Mouse (Mus musculus) adrenal gland, postnatal 14 days (tissue): ENCODE measurements around the gene Nt5dc1. TPM values are rescaled to one million over a fixed set of nuclear protein-coding genes. Genes with fewer than 3 reads are reported as not detected.
"Not testable (repeated sequence)": the region's sequence is repeated elsewhere in the genome, so short reads cannot be mapped to it uniquely, and the experiment has no call there.

ENCODE experiments used
- DNase-seq: peaks from one replicate; pipeline ENCODE4 v3.0.0; 2021; ENCODE audit warnings: mixed read lengths
- long read RNA-seq, 2 experiments: library from polyadenylated mRNA; stranded (forward); transcript quantifications; one replicate each; pipeline ENCODE4 v2.0.0; 2021
- total RNA-seq: library from RNA; stranded (reverse); gene quantifications from 2 replicates; pipeline ENCODE4 v1.2.3, GENCODE M21; 2021

Nt5dc1 gene
- total RNA-seq: 17.5 and 20.2 TPM in 2 replicates
- long read RNA-seq, experiment 1, transcript Nt5dc1-201 (12 exons, 2,743 nt): major isoform, 16 of 27 reads
- long read RNA-seq, experiment 1, partial matches to known transcripts: 0 of 27 reads
- long read RNA-seq, experiment 1, other reads (novel, unspliced or antisense): 6 of 27 reads
- long read RNA-seq, experiment 2, transcript Nt5dc1-201 (12 exons, 2,743 nt): major isoform, 7 of 16 reads
- long read RNA-seq, experiment 2, partial matches to known transcripts: 2 of 16 reads
- long read RNA-seq, experiment 2, other reads (novel, unspliced or antisense): 4 of 16 reads

DNA sequence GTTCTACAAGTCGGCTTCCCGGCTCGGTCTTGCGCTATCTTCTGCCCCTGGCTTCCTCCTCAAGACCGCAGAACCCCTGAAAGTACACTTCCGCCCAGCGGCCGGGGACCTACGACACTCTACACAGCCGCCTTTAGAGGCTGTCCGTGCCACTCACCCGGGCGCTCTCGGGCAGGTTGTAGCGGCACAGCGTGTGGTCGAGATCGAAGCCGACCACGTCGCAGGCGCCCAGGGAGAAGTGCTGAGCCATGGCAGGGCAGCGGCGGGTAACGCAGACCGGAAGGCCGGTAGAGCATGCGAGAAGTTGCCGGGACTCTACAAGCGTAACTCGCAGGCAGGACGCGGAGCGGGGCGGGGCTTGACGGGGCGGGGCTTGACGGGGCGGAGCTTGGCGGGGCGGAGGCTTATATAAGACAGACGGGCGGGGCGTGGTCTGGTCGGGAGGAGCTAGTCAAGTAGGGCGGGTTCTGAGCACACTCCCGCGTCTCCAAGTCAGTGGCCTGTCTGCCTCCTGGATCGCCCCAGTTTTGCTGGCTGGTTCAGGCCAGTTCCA is at the start of gene Nt5dc1:
Gene Nt5dc1, minus strand, starts transcription at position 349 of the 553 bp plus-strand sequence.
- DNase-seq: peak; percentile 98

DNA sequence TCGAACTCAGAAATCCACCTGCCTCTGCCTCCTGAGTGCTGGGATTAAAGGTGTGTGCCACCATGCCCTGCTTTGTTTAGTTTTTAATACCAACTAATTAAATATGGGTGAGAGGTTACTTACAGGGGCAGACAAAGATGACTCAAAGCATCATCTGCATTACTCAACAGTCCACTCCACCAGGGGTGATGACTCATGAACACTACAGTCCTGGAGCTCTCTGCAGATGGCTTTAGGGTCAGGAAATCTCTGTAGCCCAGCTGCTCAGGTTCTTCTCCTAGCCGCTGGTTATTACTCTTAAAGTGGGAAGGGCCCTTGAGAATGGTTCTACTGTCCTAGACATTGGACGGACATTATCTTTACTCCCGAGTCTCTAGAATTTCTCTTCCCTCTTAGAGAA is 46.0 kb upstream of the Nt5dc1 start:
- DNase-seq: no peak

DNA sequence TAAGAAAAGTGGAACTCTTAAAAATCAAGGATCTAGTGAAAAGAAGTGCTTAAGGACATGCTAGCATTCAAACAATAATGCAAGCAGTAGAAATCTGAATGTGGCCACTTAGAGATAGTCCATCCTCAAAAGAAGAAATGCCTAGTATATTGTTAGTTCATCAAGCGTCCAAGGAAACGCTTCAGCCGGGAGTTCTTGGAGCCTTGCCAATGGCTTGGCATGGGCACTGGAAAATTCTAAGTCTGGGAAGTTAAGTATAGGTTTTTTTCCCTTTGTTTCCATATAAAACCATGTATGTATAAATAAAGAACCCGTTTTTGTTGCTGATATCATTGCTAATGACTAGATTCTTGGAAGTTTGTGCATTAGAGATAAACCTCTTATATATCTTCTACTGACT is 43.1 kb upstream of the Nt5dc1 start:
- DNase-seq: peak; percentile 13

DNA sequence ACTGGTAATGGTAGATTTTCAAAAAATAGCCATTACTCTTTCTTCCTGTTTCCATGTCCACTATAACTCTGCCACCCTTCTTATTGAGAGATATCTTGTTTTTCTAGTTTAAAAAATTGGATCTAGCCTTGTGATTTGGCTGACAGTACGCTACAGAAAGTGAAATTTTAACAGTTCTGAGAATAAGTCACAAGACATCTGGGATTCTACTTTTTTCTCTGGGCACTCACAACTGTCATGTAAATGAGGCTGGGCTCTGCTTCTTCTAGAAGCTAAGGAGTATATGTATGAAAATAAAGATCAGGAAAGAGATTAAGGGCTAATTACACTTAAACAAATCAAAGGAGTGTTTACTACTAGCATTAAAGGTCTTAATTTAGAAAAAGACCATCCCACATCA is 31.1 kb upstream of the Nt5dc1 start:
- no peak for DNase-seq

DNA sequence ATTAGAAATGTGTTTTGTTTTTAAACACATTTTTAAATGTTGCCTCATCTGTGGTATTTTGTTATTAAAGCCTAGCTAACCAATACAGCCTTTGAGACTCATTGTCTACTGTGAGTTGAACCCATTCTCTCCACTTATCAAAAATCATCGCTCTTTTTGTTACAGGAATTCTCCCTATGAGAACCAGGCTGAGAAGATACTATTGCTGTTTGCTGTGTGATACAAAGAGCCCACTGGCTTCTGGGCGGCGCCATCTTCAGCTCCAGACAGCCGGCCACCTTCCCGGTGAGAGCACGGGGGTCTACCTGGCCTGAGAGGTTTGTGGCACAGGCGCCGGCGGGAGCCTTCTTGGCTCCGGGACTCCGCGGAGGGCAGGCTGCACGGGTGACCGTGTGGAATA is 15.8 kb upstream of the Nt5dc1 start:
- DNase-seq: not testable (repeated sequence)

DNA sequence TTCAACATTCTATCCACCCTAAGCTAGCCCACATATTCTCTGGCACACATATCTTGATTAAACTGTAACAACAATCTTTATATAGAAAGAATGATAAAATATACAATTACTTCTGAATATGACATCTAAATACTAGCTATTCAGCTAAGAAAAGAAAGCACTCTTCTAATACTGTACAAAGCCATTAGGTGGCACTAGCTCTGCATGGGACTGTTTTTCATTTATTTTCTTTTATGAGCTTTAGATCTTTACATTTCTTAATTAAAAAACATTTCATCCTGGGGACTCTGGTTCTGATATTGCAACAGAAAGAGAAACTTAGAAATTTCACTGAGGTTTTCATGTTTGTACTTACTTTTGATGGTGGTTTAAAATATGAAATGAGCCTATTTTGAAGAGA is 13.4 kb upstream of the Nt5dc1 start:
- DNase-seq: no peak

DNA sequence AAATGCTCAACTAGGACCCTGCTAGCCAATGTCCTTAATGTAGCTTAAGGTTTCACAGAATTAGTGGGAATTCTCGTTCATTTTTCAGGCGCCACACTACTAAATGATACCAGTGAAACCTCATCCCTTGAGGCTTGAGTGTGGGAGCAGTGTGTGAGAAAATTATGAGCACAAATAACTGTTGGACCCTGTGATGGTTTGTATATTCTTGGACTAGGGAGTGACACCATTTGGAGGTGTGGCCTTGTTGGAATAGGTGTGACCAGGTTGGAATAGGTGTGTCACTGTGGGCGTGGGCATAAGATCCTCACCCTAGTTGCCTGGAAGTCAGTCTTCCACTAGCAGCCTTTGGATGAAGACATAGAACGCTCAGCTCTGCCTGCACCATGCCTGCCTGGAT is 442 bp upstream of the Nt5dc1 start:
- not testable (repeated sequence) for DNase-seq

DNA sequence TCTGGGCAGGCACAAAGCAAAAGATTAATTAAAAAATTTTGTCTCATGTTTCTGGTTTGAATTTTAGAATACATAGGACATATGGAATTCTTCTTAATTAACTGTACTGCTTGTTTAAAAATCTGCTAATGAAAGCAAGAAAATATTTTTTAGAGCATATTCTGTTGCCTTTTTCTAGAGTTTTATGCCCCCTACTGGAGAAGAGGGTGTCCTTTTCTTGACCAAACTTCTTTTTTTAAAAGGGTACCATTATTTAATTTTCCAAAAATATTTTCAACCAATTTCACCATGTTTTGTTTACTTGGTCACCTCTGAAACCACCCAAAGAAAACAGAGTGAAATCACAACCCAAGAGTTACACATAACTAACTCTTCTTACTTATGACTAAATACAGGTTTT is 19.1 kb downstream of the Nt5dc1 start:
- DNase-seq: no peak

DNA sequence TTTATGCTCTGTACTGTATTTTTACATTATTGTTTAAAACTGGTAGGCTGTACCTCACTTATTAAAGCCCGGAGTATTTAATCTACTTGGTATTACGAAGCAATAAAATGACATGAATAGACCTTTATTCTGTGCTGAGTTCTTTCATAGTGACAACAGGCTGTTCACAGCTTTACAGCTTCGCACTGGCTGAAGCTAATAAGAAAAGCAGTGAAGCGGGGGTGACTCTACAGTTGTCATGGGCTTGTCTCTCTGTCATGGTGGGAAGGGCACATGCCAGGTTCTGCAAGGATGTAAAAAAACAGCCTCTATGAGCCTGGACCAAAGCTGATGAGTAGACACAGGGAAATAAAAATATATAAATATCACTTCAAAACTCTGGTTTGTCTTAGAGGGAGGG is 21.4 kb downstream of the Nt5dc1 start:
- DNase-seq: no peak

DNA sequence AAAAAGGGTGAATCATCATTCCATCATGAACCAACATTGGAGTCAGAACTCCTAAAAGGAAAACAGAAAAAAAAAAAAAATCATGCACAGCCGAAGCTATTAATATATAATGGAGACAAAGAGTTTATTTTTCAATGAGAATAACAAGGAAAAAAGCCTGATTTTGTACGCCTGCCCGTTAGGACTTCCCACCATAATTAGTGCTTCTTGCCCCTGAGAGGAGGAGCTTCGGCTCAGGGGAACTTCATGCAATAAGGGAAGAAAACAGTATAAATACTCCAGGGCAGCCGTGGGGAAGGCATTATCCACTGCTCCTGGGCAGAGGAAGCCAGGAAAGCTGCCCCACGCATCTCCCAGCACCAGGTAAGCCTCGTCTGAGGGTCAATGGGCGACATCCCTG is 28.7 kb downstream of the Nt5dc1 start, which contains the start of gene Col10a1:
Gene Col10a1, plus strand, starts transcription at position 301 of the 400 bp plus-strand sequence.
- no peak for DNase-seq

DNA sequence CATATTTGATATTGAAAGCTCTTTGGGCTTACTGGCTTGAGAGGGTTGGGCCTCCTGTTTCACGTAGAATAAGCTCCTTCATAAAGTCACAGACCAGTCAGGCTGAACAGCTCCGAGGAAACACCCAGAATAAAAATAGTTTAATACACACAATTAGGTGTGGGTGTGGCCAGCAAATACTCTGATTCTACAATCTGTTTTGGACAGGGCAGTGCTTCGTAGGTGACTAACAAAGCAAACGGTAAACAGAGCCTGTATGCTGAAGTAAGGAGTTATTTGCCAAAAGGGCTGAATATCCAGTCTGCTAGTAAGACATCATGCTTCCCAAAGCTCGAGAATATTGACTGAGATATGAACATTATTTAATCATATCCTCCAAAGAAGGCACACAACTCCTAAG is 32.7 kb downstream of the Nt5dc1 start:
- DNase-seq: no peak

DNA sequence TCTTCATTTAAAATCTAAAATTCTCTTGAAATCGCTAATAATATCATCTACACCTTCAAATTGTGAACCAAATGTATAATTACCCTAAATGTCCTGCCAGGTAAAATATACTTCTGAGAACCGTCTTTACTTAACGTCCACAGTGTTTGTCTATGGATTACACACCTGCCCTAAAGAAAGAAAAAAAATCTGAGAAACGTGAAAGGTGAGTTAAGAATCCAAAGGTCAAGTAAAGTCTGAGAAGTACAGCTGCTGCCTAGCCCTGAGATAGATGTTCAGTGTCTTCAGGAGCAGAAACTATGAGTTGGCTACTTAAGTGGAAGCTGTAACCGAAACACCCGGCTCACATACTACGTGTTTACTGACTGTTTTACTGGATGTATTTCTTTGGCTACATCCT is 45.0 kb downstream of the Nt5dc1 start:
- DNase-seq: no peak

DNA sequence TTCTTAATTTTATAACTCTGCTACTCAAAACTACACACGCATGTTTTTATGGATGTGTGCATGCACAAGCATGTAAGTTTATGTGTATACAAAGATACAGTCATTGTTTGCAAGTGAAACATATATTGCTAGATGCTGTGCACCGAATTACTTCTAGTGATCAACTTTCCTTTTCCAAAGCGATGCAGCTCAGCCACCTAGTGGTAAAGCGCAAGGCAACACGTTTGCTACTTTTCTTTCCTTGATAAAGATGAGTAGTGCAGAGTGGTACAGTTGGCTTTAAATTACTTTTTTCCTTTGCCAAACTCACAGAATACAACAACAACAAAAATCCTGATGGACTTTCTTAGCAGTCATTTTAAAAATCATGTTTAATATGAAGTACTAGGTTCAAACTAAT is 50.2 kb downstream of the Nt5dc1 start:
- no peak for DNase-seq

DNA sequence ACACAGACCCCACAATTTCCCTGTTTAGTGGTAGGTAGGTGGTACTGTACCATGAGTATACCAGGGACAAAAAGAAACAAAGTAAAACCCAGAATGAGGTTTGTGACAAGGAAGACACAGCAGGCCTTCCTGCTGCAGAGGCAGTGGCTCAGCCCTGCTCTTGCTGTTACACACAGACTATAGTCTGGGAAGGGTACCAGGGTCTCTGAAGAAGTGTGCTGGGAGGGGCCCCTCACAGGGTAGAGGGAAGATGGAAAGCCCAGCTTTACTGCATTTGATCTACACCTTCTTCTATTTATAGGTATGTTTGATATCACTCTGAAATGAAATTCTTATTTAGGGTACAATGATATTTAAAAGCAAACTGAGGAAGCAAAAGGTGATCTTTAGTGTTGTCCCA is 54.6 kb downstream of the Nt5dc1 start:
- DNase-seq: peak; percentile 14

DNA sequence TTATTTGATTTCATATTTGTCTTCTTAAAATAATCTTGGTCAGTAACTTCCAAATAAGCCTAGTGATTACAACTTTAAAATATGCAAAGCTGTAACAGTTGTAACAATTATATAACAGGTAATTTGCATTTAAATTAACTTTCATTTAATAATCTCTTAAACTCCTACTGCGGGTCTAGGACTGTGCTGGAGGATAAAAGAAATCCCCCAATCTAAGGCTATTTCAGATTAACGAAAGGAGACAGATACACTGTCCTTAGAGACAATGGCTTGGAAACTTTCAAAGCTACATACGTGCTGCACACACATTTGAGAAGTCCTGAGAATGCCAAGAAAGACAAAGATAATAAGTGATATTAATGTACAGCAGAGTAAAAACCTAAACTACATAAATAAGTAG is 60.1 kb downstream of the Nt5dc1 start:
- DNase-seq: no peak

DNA sequence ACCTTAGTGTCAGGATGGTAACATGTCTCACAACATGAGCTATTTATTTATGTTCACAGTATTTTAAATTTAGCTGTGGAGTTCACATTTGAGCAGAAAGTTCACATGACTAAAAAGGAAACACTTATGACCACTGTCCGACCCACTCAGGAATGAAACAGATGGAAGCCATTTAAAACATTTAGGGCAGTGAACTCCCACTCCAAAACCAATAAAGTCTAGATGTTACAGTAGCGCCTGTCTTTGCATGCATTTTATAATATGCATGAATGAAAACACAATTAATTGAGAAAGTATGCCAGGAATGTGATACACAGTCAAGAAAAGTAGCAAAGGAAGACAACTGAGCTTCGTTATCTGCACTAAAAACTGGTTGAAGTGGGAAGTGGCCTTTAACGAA is 66.2 kb downstream of the Nt5dc1 start:
- DNase-seq: no peak

DNA sequence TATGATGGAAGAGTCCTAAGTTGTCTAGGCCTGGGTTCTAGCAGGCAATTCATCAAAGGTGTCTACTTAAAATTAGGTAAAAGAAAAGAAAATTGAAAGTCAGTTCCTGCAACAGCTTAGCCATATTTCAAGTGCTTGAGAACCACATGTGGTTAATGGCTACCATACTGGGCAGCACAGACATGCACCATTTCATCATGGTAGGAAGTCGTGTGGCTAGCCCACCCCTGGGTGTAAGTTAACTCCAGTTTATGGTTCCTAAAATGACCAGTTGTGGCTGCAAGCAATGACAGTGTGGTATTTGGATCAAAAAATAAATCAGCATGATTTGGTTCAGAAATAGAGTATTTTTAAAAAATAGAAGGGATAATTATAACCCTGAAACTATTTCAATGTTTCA is 76.5 kb downstream of the Nt5dc1 start:
- no peak for DNase-seq

DNA sequence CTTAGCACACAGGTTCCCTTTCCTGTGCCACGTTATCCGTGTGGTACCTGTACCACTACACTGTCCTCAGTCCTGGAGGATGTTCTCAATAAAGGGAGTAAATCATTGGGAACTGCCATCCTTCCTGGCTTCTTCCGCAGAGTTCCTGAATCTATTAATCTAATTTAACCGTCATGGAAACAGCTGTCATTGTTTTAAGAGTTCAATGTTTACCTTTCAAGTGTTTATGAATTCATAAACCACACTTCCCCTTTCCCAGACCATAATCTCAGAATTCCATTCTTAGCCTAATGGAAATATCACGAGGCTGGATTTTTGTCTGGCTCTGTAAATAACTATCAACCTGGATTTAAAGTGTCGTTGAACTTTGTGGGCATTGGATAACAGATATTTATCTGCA is 77.3 kb downstream of the Nt5dc1 start:
- DNase-seq: no peak

DNA sequence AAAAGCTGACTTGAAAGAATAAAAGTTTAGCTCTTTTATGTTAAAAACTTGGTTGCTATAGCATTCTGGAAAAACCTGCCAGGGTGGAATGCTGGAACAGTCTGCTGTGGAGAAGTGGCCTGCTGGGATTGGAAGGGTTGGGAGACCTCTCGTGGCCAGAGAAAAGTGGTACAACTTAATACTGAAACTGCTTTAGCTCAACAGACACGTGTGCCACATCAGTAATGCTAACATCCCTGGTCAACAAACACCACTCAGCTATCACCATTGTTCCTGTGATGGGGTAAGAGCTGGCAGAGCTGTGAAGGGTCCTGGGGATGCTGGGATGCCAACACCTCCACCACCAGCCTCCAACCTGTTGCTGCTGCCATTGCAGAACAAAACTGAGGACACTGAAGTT is 90.0 kb downstream of the Nt5dc1 start:
- DNase-seq: peak; percentile 46

DNA sequence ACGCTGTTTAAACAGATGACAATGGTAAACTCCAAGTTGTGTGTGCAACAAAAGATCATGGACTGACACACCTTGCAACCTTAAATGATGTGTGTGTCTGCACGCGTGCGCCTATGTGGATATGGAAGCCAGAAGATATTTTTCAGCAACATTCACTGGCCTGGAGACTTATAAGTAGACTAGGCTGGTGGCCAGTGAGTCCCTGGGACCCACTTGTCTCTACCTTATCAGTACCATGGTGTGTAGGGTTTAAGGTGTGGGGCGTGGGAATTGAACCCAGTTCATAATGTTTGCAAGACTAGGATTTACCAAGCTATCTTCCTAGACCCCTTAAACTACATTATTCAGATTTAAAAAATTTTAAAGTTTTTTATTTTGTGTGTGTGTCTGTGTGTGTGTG is 91.2 kb downstream of the Nt5dc1 start:
- no peak for DNase-seq

DNA sequence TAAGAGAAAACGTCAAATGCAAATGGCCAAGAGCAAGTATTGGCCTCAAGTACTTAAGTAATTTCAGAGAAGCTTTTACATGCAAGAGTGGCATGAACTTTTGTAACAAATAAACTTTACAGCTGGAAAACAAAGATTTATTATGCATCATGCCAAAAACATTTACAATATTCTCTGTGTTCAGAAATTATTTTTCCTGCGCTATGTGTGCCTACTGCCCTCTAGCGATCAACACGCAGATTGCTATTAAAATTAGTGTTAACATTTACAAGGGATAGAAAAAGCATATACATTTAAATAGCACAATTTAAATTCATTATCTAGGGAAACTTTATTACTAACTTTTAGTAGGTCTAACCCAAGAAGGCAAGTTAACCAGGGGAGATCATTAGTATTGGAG is 91.7 kb downstream of the Nt5dc1 start:
- DNase-seq: no peak

DNA sequence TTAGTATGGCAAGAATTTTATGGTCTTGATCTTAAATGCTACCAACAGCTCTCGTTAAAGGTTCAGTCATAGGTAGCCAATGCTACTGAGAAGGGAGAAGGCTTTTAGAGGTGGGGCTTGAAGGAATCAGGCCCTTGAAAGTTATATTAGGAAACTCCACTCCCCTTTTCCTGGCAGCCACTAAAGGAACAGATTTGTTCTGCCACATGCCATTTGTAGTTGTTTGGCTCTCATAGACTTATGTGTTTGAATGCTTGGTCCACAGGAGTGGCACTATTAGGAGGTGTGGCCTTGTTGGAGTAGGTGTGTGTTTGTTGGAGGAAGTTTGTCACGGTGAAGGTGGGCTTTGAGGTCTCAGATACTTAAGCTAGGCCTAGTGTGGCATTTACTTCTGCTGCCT is 97.5 kb downstream of the Nt5dc1 start:
- no peak for DNase-seq

DNA sequence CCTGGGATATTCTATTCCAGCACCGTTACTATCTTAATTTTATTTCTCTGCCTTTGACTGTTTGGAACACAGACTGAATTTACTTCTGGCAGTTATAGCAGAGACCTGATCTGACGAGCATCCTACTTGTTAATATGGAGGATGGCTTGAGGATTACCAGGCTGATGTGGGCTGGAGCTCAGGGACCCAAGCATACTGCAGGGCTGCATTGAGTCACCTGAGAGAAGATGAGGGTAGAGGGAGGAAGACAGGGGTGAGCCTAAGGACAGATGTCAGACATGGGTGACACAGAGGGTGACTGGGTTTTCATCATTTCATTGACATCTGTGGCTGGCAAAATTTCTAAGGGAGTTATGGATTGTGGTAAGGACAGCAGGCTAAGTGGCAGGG is 101.1 kb downstream of the Nt5dc1 start:
- no peak for DNase-seq

DNA sequence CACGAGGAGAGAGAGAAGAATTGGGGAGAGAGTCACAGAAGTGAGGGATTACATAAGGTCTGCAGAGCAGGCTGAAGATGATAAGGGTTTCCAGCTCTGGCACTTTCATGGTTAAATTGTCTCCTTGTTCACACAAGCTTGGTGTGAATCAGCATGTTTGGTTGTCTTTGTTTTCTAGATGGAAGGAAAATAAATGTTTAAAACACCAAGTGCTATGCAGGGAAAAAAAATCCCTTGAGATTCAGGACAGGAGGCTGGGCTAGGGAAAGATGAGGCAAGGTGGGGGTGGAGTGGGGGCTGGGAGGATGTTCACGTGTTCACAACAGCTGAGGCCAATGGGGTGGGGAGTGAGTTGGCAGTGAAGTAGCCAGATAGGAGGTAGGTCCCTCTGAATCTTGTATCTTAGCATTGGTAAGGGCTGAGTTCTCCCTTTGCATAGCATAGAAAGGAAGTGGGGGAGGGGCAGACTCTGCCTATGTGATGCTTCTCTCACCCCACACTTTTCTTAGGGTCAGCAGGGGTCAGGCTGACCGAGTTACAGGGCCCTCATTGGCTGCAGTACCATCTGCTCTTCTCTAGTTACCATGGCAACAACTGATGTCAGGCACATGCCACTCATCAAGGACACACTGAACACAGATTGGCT is 101.7 kb downstream of the Nt5dc1 start:
- DNase-seq: peak; percentile 46
